Mouse (Mus musculus) kidney, embryonic 14.5 days (tissue): ENCODE data around the gene Il23a. TPM values are rescaled to one million over a fixed set of nuclear protein-coding genes. Genes with fewer than 3 reads are reported as not detected.
"Not testable (repeated sequence)": the region's sequence is repeated elsewhere in the genome, so short reads cannot be mapped to it uniquely, and the experiment has no call there.

ENCODE experiments used
- ATAC-seq: fragments of 200-750 bp; cut with Nextera tagmentation; 2 replicates; pipeline ENCODE4 v1.8.0; 2017; ENCODE audit warnings: moderate number of reproducible peaks, mild to moderate bottlenecking, moderate TSS enrichment, moderate library complexity; ENCODE audit not compliant: low FRiP score, low TSS enrichment
- H3K27ac ChIP-seq: fragments of 300-500 bp; sonication (generic); 2 replicates; pipeline ENCODE4 v1.5.1; 2014; ENCODE audit warnings: low read depth, mild to moderate bottlenecking, low read length, moderate library complexity, mixed read lengths
- H3K27me3 ChIP-seq: fragments of 300-500 bp; sonication (generic); 2 replicates; pipeline ENCODE4 v1.6.1; 2014; ENCODE audit warnings: mild to moderate bottlenecking, low read length; ENCODE audit not compliant: control insufficient read depth, insufficient read depth
- H3K36me3 ChIP-seq: fragments of 300-500 bp; sonication (generic); 2 replicates; pipeline ENCODE4 v1.6.1; 2014; ENCODE audit warnings: low read length, mixed read lengths; ENCODE audit not compliant: control insufficient read depth, insufficient read depth
- H3K4me1 ChIP-seq: fragments of 300-500 bp; sonication (generic); 2 replicates; pipeline ENCODE4 v1.6.1; 2014; ENCODE audit warnings: low read length, mixed read lengths; ENCODE audit not compliant: control insufficient read depth, insufficient read depth
- H3K4me2 ChIP-seq: fragments of 300-500 bp; sonication (generic); replicated peaks from 2 replicates; pipeline ENCODE4 v1.6.1; 2014; ENCODE audit warnings: low read depth, mild to moderate bottlenecking, low read length
- H3K4me3 ChIP-seq: fragments of 300-500 bp; sonication (generic); 2 replicates; pipeline ENCODE4 v1.5.1; 2014; ENCODE audit warnings: mild to moderate bottlenecking, low read length
- H3K9ac ChIP-seq: fragments of 300-500 bp; sonication (generic); 2 replicates; pipeline ENCODE4 v1.6.1; 2014; ENCODE audit warnings: low read depth, mild to moderate bottlenecking, low read length, moderate library complexity
- H3K9me3 ChIP-seq: fragments of 300-500 bp; sonication (generic); 2 replicates; pipeline ENCODE4 v1.6.1; 2016; ENCODE audit warnings: low read length; ENCODE audit not compliant: control insufficient read depth
- WGBS: fragments of 180-500 bp; shearing (Covaris S2); extraction: QIAGEN DNeasy Blood & Tissue Kit; methylation state at CpG from one replicate; pipeline ENCODE4 v1.1.7; 2014; 5-methylcytosine and 5-hydroxymethylcytosine counted together
- polyA plus RNA-seq: library from polyadenylated mRNA; unstranded; fragments of >200 nt; fragmentation: Nextera tagmentation; extraction: Ambion mirVana; gene quantifications from 2 replicates; pipeline ENCODE4 v1.2.1, GENCODE M21; 2014

Il23a gene
- polyA plus RNA-seq, 1 experiment from 2014 or later, result 0.24 TPM

GRCm38 (mm10) chr10:128297622-128298021 lies 930 bp downstream of the Il23a start:
- no peak for ATAC-seq
- Histone ChIP-seq H3K9ac (0 out of 2 replicates have a peak overlapping the region, but pooled peaks have one; percentile 0), H3K4me1 (peaks cover 4% of the 10 kb centered on the region; the same call in 1 of the 2 replicates), H3K9me3 (no peaks in the 10 kb centered on the region), H3K4me2 (no peak overlapping the region), H3K36me3 (no peaks in the 10 kb centered on the region), H3K27ac (no peak overlapping the region), H3K4me3 (no peak overlapping the region), H3K27me3 (no peaks in the 10 kb centered on the region)
- WGBS, result 73% methylated on average over 11 of the region's 11 CpGs

- H3K27me3 ChIP-seq, result no peaks in the 10 kb centered on the region
- no peak overlapping the region for H3K27ac ChIP-seq
- H3K36me3 ChIP-seq, result no peaks in the 10 kb centered on the region
- no peaks in the 10 kb centered on the region for H3K9me3 ChIP-seq
- H3K4me3 ChIP-seq, result no peak overlapping the region
- no peak overlapping the region for H3K4me2 ChIP-seq
- WGBS, result 80% methylated on average over 4 of the region's 4 CpGs
- 0 out of 2 replicates have a peak overlapping the region, but pooled peaks have one; percentile 0 for H3K9ac ChIP-seq
- ATAC-seq, result no peak
- H3K4me1 ChIP-seq, result peaks cover 2% of the 10 kb centered on the region; the same call in 1 of the 2 replicates
Measured at GRCm38 (mm10) chr10:128297221-128297620, 1.3 kb downstream of the Il23a start.

- Histone ChIP-seq H3K36me3 (no peaks in the 10 kb centered on the region), H3K9me3 (no peaks in the 10 kb centered on the region), H3K27ac (no peak overlapping the region), H3K9ac (no peak overlapping the region), H3K27me3 (no peaks in the 10 kb centered on the region), H3K4me2 (no peak overlapping the region), H3K4me1 (no peaks in the 10 kb centered on the region), H3K4me3 (no peak overlapping the region)
- no peak for ATAC-seq
- WGBS, result 80% methylated on average over 13 of the region's 13 CpGs
Measured at GRCm38 (mm10) chr10:128296370-128297090, 2.0 kb downstream of the Il23a start.

- H3K4me3 ChIP-seq, ATAC-seq, H3K27ac ChIP-seq, H3K4me1 ChIP-seq, H3K9ac ChIP-seq, H3K9me3 ChIP-seq, H3K27me3 ChIP-seq, H3K4me2 ChIP-seq: not testable (repeated sequence)
- peaks cover 13% of the 10 kb centered on the region; the same call in 1 of the 2 replicates for H3K36me3 ChIP-seq
- WGBS, result 67% methylated on average over 1 of the region's 1 CpGs
Measured at GRCm38 (mm10) chr10:128290594-128290993, 8.0 kb downstream of the Il23a start.

GRCm38 (mm10) chr10:128283604-128284579 lies 14.7 kb downstream of the Il23a start:
- 62% methylated on average over 31 of the region's 31 CpGs for WGBS
- Histone ChIP-seq H3K9ac (no peak overlapping the region; the same call in 1 of the 2 replicates), H3K4me1 (no peaks in the 10 kb centered on the region), H3K9me3 (no peaks in the 10 kb centered on the region), H3K4me2 (no peak overlapping the region), H3K27ac (no peak overlapping the region), H3K36me3 (peaks cover 44% of the 10 kb centered on the region), H3K27me3 (no peaks in the 10 kb centered on the region), H3K4me3 (no peak overlapping the region)
- no peak for ATAC-seq

- 0 out of 2 replicates have a peak, but pooled peaks have one; percentile 30 for ATAC-seq
- H3K27ac ChIP-seq, result no peak overlapping the region
- H3K4me2 ChIP-seq, result no peak overlapping the region
- H3K27me3 ChIP-seq, result no peaks in the 10 kb centered on the region
- H3K9ac ChIP-seq, result no peak overlapping the region
- H3K36me3 ChIP-seq, result peaks cover 49% of the 10 kb centered on the region
- H3K4me1 ChIP-seq, result no peaks in the 10 kb centered on the region
- WGBS, result 75% methylated on average over 20 of the region's 20 CpGs
- no peak overlapping the region for H3K4me3 ChIP-seq
- H3K9me3 ChIP-seq, result no peaks in the 10 kb centered on the region
Measured at GRCm38 (mm10) chr10:128282886-128283450, 15.6 kb downstream of the Il23a start.

- peaks cover 49% of the 10 kb centered on the region for H3K36me3 ChIP-seq
- no peak overlapping the region for H3K9ac ChIP-seq
- H3K9me3 ChIP-seq, result no peaks in the 10 kb centered on the region
- 93% methylated on average over 14 of the region's 14 CpGs for WGBS
- no peaks in the 10 kb centered on the region for H3K4me1 ChIP-seq
- no peak overlapping the region for H3K4me3 ChIP-seq
- H3K4me2 ChIP-seq, result no peak overlapping the region
- ATAC-seq, result no peak
- no peaks in the 10 kb centered on the region for H3K27me3 ChIP-seq
- no peak overlapping the region for H3K27ac ChIP-seq
Measured at GRCm38 (mm10) chr10:128281682-128282081, 16.9 kb downstream of the Il23a start.

- H3K27ac ChIP-seq, result no peak overlapping the region
- H3K9me3 ChIP-seq, result no peaks in the 10 kb centered on the region
- no peak overlapping the region for H3K4me3 ChIP-seq
- 90% methylated on average over 6 of the region's 6 CpGs for WGBS
- no peak for ATAC-seq
- no peak overlapping the region for H3K4me2 ChIP-seq
- H3K36me3 ChIP-seq, result peaks cover 49% of the 10 kb centered on the region
- H3K9ac ChIP-seq, result no peak overlapping the region
- no peaks in the 10 kb centered on the region for H3K27me3 ChIP-seq
- no peaks in the 10 kb centered on the region for H3K4me1 ChIP-seq
Measured at GRCm38 (mm10) chr10:128280943-128281342, 17.6 kb downstream of the Il23a start.
